Mouse (Mus musculus) layer of hippocampus, adult 18-20 months (tissue): Measurements from ENCODE around the gene Lrat. TPM values are rescaled to one million over a fixed set of nuclear protein-coding genes. Genes with fewer than 3 reads are reported as not detected.

ENCODE experiments used
- total RNA-seq, 2 experiments: library from RNA; stranded (reverse); gene quantifications; 2 replicates each; pipeline ENCODE4 v1.2.3; 2021

Gene Lrat
- total RNA-seq, 2 experiments from 2014 or later = not detected

Other genes starting within 250 kb of the Lrat start
- gene Rbm46, start 27.5 kb downstream of the Lrat start, total RNA-seq = 1 to 10 TPM in 1 of 2 experiments, under 1 TPM in 1; 0.52 to 1.1 TPM
- gene Fgg, start 103.8 kb upstream of the Lrat start, total RNA-seq = under 1 TPM in 1 of 2 experiments, not detected in 1; 0.17 TPM
- not detected for gene Fga, start 122.1 kb upstream of the Lrat start, total RNA-seq
- not detected for gene Fgb, start 145.9 kb upstream of the Lrat start, total RNA-seq
- gene Plrg1, start 151.5 kb upstream of the Lrat start, total RNA-seq = 10 to 100 TPM; 51.3 to 56.5 TPM
- 1 to 10 TPM; 3.9 to 4.5 TPM for gene Dchs2, start 224.0 kb upstream of the Lrat start, total RNA-seq